Mouse (Mus musculus) cerebellum, postnatal 36 days (tissue): Measurements from ENCODE around the gene Pip4k2c.
"Not testable (repeated sequence)": the region's sequence is repeated elsewhere in the genome, so short reads cannot be mapped to it uniquely, and the experiment has no call there.

Experiments
- DNase-seq, 2 experiments: peaks; one replicate each; pipeline ENCODE4 v3.0.0; 2021 to 2022; ENCODE audit warnings: mixed read lengths in 2 of 2

Pip4k2c gene

GRCm38 (mm10) chr10:127166771-127167613 is 44.4 kb downstream of the Pip4k2c start:
- no peak for DNase-seq

DNA sequence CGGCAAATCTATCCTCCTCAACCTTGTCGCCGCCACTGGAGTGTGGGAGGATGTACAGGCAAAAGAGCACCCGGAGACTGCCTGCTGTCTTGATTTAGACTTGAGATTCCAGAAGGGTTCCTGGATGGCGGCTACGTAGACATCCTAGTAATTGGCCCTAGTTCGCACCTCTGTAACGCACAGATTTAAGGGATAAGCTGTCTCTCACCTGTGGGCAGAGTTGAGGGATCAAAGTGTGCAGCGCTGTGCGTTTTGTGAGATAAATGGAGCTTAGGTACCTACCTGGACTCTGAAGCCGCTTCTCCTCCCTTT is 45.0 kb downstream of the Pip4k2c start:
- no peak for DNase-seq

DNA sequence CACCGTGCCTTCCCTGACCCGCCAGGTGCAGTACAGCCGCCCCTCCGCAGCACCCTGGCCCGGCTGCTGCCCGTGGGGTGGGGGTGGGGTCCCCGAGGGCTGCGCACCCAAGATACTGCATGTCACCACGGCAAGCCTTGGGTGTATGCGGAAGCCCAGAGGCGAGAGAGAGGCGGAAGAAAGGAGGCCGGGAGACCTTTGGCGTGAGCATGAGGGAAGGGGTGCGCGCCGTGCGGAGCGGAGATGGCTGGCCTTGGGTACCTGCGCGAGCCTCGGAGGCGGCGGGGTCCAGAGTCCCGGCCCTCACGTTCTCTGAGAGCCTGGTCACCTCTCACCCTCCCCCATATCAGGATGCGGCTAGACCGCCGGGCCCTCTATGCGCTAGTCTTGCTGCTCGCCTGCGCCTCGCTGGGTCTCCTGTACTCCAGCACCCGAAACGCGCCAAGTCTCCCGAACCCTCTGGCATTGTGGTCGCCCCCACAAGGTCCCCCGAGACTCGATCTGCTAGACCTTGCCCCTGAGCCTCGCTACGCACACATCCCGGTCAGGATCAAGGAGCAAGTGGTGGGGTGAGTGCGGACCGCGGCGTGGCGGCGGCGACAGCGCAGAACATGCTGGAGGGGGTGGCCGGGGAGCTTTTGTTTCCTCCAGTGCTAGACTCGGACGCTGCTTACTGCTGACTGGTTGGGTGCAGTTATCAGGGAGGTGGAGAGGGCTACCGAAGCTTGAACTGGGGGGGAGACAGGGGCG is 45.6 kb downstream of the Pip4k2c start:
- DNase-seq = peak; percentile 60 to 70

DNA sequence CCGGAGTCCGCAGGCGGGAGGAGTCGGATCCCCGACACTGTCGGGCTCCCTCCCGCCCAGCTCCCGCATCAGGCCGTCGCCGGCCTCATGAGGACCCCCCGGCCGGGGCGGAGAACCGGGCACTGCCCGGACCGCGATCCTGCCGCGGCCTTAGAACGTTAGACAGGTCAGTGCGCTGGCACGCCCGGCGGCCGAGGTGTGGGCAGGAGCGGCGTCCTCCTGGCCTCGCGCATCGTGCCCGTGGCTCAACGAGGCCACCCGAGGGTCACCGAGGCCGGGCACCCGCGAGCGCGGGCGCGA is 46.1 kb downstream of the Pip4k2c start:
- DNase-seq = no peak

- DNase-seq = peak; percentile 83 to 87
These were observed 46.6 kb downstream of the Pip4k2c start, which contains the start of gene B4galnt1 for GRCm38 (mm10) chr10:127164631-127165353. Gene B4galnt1, plus strand, starts transcription at chr10:127165225.

GRCm38 (mm10) chr10:127164190-127164589 is 47.2 kb downstream of the Pip4k2c start:
- no peak for DNase-seq

DNA sequence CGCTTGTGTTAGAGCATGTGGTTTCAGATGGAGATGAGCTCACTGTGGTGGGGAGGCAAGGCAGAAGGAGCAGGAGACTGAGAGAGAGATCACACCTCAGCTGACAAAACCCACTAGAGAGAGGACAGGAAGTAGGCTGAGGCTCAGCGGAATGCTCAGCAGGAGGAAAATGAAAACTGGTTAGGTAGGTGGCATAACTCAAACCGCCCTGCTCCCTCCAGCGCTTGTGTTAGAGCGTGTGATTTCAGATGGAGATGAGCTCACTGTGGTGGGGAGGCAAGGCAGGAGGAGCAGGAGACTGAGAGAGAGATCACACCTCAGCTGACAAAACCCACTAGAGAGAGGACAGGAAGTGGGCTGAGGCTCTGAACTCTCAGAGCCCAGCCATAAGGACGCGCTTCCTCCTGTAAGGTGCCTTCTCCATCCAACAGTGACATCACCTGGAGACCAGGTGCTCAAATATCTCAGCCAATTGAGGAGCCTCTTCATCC is 48.6 kb downstream of the Pip4k2c start:
- not testable (repeated sequence) for DNase-seq

- DNase-seq = no peak
These were observed 50.7 kb downstream of the Pip4k2c start for GRCm38 (mm10) chr10:127160728-127161127.

DNA sequence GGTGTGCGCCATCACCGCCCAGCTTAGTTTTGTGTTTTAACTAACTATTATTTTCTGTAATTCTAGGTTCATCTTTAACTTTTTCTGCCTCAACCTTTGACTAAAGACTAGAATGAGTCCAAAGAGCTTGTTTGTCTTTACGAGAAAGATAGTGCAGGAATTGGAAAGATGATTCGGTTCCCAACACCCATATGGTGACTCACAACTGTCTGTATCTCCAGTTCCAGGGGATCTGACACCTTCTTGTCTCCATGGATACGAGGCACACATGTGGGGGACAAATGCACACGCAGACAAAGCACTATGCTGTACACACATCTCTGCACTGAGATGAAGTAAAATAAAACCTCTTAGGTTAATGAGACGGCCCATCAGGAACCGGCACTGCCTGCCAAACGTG is 51.3 kb downstream of the Pip4k2c start:
- DNase-seq = no peak

GRCm38 (mm10) chr10:127158471-127158870 is 52.9 kb downstream of the Pip4k2c start:
- no peak for DNase-seq

- no peak for DNase-seq
These were observed 54.9 kb downstream of the Pip4k2c start for GRCm38 (mm10) chr10:127156511-127156910.

GRCm38 (mm10) chr10:127156089-127156488 is 55.3 kb downstream of the Pip4k2c start:
- DNase-seq = no peak

DNA sequence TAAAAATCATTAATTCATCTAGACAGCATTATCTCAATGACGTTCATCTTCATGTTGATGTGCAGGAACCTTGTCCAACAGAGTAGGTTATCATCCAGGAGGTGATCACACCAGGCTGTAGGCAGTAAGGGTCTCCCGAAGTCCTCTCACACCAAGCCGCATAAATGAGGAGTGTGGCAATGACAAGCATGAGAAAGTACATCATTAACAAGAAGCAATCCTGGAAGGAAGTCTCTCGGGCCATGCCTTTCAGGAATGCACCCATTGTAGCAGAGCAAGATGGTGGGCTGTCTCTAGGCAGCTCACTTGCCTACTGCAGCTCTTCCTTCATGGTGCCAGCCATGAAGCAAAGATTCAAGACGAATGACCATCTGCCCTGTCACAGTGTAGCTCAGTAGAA is 56.7 kb downstream of the Pip4k2c start:
- no peak for DNase-seq

DNA sequence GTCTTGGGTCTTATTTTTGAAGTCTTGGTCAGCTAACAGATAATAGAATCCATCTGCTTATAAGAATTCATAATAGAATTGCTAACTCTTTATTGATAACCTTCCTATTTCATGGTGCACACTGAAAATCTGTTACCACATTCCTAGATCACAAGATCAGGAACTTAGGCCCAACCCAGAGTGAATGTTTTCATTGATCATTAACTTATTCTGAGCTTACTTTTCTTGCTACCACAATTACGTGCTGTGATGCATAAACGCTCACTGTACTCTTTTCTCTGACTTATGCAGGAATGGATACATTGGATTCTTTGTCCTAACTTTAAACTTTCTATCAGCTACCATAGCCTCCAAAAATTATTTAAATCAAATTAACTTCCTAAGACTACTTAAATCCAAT is 57.1 kb downstream of the Pip4k2c start:
- DNase-seq = no peak

- no peak for DNase-seq
These were observed 58.1 kb downstream of the Pip4k2c start for GRCm38 (mm10) chr10:127153323-127153722.

GRCm38 (mm10) chr10:127152556-127152955 is 58.8 kb downstream of the Pip4k2c start:
- not testable (repeated sequence) for DNase-seq

DNA sequence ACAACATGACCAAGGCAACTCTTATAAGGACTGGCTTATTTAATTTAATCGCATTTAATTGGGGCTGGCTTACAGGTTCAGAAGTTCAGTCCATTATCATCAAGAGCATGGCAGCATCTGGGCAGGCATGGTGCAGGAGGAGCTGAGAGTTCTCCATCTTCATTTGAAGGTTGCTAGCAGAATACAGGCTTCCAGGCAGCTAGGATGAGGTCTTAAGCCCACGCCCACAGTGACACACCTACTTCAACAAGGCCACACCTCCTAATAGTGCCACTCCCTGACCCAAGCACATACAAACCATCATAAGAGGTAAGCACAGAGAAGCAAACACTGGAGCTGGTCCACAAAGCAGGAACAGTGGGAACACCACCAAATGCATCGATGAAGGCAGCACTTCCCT is 60.2 kb downstream of the Pip4k2c start:
- not testable (repeated sequence) for DNase-seq

DNA sequence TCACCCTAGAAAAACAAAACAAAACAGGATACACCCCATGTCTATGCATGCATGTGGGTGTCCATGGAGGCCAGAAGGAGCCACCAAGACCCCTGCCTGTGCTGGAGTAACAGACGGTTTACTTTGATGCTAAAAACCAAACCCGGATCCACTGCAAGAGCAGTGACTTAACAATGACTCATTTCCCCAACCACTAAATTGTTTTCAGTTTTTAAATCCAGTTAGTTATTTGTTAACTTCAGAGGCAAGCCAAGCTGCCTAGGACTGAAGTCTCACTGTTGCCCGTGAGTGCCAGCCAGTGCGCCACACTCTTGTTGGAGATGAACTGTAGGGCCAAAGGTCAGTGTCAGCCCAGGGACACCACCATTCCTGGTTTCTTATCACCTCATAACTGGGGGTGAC is 60.9 kb downstream of the Pip4k2c start:
- DNase-seq = no peak

DNA sequence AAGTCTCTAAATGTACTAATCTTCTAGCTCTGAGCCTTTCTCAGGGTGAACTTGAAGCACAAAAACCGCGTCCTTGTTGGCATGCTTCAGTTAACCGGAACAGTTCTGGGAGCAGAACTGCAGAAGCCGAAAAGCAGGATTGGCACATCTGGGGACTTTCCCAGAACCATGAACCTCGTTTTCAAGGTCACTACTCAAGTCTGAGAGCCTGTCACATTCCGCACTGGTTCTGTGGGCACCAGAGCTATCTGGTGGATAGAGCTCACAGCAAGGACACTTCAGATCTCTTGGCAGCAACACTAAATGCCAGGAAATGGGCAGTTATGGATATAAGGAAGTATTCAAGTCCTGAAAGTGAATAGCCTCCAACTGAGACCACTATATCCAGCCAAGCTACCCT is 64.2 kb downstream of the Pip4k2c start:
- no peak for DNase-seq
